Mouse (Mus musculus) frontal cortex, postnatal 10 days (tissue): ENCODE measurements around the gene Fbn1.

ENCODE experiments used
- DNase-seq, 2 experiments: peaks; one replicate each; pipeline ENCODE4 v3.0.0; 2022; ENCODE audit warnings: low spot score in 2 of 2, mixed read lengths in 1 of 2

Fbn1 gene

DNA sequence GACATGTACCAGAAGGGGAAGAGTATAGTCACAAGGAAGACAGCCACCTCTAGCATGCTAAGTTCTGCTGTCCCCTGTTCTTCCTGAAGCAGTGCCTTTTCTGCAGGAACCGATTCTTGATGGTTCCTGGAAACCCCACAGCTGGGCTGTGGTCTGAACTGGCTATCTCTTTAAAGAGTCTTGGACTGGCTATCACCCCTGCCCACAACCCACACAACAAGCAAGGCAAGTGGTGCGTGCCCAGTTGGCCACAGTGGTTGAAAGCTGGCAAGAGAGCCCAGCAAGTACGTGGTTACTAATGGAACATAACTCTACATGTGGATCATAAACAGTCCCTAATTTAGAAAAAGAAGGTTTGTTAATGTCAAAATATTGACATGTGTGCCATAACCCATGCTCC, 170.6 kb downstream of the Fbn1 start:
- no peak for DNase-seq

DNA sequence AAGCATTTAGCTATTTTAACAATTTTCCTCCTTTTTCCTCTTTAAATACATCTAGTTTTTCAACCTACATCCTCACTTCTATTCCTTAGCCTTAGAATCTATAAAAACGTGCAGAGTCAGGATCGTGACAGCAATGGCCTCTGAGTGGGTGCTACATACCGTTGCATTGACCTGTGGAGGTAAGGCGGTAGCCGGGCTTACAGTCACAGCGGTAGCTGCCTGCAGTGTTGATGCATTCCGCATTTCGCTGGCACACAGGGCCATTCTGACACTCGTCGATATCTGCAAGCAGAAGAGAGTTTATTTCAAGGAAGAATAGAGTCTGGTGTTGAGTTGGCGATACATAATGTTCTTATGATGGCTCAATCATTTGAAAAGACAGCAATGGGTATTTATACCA, 172.6 kb downstream of the Fbn1 start:
- no peak for DNase-seq

DNA sequence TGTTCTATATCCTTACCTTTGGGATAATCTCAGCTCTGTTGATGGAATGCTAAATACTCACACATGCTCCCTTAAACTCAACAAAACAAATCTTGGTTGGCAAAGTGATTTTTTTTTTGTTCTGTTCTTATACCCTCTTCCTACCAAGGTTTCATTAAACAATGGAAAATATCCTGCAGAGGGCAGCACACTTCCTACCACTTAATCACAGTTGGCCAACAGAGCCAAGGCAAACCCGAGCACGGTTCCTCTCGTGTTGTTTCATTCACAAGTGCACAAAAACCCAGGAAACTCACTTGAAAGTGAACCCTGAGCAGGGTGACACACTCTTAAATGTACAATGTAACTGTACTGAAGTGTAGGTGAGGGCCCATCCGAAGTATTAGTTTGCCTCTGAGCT, 173.6 kb downstream of the Fbn1 start:
- no peak for DNase-seq

DNA sequence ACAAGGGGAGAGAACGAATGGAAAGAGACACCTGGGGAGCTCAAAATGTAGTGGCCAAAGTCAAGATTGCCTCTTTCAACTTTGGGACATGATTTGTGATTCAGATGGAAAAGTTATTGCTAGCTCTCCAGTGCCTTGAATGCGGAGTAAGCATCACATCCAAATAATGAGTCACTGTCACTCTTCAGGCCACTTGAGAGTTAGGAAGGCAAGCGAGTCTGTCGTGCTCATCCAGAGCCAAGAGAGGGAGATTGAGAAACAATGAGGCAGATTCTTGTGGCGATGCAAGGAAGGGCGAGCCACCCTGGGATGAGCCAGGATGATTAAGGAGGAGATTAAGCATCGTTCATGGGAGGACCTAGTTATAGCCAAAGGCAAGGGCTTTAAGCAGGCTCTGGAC, 176.2 kb downstream of the Fbn1 start:
- no peak for DNase-seq

DNA sequence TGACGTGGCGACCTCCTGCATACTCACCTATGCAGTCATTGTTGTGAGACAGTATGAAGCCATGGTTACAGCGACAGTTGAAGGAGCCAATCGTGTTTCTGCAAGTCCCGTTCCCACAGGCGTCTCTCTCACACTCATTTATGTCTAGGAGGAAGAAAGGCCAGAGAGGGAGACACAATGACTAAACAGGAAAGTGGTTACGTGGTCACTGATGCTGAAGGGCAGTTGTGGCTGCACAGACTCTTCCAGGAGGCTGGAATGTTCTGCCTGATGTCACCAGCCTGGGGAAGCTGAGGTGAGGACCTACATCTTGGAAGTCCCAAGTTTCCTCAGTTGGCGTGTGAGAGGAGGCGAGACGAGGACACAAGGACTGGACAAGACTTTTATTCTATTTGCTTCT, 177.3 kb downstream of the Fbn1 start:
- no peak for DNase-seq

DNA sequence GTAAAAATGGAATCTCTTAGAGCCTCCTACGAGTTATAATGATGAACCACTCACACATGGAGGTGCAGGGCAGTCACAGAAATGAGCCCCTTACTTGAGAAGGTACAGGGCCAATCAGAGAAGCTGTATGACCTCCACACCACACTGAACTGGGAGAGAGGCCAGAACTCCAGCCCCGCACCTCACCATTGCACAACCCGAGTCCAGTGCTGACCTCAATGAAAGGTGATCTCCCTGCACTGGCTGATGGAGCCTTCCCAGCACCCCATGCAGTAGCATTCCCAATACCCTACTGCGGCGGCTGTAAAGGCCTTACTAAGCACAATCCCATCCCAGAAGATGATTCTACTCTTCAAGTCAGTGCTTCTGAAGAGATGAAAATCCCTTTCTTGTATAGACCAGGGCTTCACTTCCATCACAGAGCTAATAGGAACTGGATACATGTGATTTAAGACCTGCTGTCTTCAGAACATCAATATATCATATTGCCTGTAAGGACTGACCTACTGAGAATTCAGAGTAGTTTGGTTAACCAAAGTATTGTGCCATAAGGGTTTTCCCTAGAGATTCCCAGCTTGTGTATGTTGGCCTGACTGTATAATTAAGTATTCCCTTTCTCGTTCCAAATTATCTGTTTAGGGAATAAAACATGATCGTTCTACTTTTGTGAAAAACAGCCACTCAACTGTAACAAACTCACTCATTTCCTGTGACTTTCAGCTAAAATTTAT, 182.5 kb downstream of the Fbn1 start:
- no peak for DNase-seq

DNA sequence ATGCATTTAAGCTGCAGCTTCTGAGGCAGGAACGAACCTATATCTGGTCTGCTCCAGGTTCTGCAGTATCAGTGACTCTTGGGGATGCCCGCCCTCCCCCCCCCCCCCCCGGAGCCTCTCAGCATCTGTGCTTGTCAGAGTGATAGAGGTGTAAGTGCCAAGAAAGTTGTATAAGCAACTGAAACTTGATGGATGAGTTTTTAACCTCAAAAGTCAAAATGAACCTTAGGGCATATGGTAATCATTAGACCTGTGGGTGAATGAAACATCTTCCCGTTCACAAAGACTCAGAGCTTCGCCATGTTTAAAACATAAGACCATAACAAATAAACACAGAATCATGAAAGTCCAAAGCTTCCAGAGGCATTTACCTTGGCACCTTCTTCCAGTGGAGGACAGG, 183.3 kb downstream of the Fbn1 start:
- no peak for DNase-seq

DNA sequence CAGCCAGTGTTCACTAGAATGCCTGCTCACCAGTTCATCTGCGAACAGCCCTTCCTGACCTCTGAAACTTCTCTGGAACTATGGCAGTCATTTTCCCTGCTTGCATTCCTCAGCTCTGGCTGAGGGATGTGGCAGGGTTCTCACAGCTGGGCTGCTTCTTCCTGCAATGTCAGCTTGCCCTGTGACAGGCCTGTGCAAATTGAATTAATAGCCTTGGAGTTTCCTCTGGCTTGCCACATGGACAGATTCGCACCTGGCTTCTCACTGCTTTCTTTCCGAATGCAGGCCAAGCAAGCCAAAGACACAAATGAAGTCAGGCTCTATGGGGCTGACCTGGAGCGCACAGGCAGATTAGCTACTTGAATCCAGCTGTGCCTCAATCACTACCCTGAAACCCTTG, 184.4 kb downstream of the Fbn1 start:
- no peak for DNase-seq

DNA sequence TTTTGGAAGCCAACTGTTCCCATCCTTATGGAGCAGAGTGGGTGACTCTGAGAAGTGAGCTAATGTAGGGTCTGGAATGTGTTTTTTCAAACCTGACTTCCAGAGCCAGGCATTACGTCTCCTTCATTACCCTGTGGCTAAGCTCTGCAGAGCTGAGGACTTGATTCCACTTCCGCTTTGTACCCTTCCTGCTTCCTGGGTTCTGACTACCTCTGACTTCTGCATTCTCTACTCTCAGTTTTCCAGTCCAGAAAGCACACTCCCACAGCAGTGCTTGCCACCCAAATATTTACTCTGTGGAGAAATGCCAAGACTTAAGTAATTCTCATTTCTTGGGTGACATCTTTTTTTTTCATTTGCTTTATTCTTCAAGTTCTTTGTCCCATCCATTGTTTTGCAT, 185.2 kb downstream of the Fbn1 start:
- no peak for DNase-seq

DNA sequence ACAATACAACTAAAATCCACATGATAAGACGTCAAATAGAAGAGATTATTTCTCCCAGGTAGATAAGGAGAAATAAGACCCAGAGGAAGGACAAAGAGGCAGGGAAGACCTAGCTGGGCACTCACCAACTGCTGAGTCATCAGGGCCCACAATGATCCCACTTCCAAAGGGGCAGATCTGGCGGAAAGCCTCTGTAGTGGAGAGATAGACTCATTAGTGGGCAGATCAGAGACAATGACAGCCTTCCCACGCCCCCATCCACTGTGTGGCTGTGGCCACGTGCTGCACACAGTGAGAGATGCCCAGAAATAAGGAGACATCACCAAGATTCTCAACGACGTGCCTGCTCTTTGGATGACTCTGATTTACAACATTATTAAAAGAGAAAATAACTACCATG, 186.7 kb downstream of the Fbn1 start:
- DNase-seq: no peak

DNA sequence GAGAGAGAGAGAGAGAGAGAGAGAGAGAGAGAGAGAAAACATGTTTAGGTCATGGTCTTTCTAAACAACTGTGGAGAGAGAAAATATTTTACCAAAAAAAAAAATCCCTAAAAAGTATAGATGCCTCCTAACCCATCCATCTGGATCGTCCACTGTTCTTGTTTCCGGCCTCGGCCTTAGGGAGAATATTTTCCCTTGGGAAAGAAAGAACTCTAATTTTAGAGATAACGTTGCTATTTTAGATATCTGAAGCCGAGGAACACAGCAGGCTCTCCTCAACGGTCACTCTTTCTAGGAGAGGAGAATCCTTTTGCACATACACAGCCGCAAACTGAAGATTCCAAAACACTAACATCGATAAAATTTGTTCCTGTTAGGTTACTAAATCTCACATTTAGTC, 188.1 kb downstream of the Fbn1 start:
- no peak for DNase-seq

DNA sequence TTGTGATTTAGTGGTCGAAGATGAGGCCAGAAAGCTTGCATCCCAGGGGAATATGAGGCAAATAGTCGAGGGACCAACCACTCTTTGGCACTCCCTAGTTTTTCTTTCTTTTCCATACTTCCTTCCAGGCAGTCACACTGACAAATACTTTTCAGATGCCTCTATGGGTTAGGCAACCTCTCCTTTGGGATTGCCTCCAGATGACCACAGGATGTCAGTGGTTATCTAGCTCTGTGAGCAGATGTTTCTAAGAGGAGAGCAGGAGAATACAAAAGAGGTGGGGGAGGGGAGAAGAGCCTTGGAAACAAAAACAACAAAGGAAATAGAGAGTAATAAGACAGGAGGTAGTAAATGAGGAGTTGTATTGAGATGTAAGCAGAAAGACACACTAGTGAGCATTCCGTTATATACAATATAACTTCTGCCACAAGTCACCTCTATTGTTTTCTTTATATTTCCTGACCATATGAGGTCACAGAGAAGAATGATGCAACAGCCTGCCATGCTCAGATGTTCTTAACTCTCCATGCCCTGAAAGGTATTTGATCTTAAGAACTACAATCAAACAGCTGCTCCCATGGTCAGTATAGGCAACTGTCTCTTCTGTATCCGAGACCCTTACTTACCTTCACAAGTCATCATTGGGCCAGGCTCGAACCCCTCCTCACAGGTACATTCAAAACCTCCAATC, 189.3 kb downstream of the Fbn1 start:
- no peak for DNase-seq

DNA sequence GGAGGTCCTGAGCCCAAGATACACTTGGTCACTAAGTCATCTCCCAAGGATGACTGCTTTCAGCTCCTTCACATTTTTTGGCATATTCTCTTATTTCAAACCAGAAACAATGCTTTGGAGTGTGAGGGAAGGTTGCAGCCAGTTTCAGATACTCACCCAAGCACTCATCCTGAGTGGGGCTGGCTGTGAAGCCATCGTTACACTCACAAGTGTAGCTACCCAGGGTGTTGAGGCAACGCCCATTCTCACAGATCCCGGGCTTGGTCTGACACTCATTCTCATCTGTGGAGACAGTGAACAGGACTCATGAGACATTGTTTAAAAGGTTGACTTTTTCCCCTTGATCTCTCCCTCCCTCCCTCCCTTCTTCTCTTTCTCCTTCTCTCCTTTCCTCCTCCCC, 192.6 kb downstream of the Fbn1 start:
- DNase-seq: no peak

DNA sequence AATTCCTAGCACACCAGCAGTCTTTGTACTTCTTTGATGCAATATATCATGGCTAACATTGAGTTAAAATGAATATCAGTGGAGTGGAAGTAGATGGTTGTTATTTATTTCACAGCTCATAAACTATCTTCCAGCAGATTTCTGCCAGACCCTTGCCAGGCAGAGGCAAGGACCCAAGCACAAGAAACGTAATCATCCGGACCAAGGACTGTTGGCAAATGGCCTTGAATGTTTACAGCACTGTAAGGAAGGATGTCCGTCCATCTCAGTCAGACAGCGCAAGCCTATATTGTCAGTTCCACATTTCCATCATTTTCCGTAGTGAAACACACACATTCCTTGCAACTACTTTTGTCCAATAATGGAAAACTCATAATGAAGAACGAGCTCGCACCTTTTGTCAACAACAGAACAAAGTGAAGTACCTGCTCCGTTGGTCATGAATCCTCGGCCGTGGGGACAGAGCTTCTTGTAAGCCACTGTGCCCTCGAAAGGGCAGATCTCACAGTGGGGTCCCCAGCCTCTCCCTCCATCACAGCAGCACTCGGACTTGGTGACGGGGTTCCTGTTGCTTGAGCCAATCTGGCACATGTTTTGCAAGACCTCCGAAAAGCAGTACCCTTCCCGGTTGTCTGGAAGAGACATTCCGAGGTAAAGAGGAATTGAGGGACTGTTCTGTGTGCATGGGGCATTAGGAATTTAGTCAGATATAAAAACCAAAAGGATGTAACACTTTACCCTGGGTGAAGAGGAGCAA, 193.4 kb downstream of the Fbn1 start:
- no peak for DNase-seq

DNA sequence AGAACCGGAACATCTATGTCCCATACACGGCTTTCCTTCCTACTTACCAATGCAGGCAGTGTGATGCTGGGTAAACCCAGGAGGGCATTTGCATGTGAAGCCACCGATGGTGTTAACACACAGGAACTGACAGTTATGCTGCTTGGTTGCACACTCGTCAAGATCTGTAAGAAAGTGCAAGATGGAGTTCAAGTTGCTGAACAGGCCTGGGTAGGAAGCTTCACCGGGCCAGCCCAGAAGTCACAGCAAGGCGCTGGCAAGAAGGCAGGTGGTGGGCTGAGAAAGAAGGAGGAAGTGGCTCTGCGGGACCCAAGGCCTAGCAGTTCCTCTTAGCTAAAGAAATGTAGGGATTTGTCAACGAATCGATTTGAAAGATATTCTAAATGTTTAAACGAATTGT, 198.1 kb downstream of the Fbn1 start:
- no peak for DNase-seq

DNA sequence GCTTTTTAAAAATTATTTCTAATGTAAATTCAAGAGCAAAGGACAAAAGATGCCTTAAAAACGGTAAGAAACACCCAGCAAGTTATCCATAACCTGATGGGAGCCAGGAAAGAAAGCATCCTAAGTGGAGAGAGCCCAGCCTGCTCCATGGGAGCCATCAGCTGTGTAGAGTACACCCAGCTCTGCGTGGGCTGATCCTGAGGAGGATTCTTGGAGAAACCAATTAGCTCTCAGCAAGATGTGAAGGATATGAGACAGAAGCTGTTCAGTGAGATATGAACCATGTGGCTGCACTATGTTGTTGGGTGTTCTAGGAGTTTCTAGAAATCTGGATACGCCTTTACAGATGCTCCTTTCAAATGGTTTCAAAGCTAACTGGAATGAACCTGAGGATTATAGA, 202.1 kb downstream of the Fbn1 start:
- DNase-seq: no peak

DNA sequence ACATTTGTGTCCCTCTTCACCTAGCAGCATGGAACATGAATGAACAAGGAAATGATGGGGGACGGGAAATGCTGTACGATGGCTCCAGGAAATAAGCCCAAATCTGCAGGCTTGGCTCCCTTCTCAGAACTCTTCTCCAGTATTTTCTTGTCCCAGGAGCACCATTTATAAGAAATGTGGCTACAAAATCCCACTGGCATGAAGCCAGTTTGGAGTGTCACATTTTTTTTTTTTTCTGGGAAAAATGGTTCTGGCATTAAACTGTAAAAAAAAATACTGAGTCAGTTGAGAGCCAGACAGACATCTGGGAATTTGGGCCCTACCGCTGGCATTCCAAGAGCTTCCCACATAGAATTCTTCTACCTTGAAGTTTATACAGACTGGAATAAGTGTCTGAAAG, 203.0 kb downstream of the Fbn1 start:
- DNase-seq: no peak

DNA sequence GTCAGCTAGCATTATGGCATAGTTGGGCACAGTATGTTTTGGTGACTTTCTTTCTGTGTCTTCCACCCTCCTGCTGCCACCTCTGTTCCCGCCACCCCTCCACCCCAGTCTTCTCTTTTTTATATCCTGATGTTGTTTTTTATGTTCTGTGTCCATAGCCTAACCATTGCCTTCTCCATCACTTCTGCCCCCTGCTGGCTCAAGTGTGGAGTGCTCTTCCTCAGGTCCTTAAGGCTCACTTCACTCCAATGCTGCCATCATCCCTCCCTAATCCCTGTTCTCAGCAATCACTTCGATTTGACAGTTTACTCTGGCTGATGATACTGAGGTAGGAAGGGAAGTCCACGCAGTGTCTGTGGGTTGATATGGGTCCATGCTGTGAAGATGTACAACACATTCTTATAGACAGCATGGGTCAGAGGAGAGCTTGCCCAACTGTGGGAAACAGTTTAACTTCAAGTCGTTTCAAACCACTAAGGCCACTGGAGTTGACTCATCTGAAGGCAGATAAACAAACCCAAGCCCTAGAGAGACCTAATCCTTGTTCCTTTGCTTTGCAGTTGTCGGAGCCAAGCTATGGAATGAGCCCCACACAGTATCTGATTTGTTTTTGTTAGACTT, 203.9 kb downstream of the Fbn1 start:
- DNase-seq: no peak

DNA sequence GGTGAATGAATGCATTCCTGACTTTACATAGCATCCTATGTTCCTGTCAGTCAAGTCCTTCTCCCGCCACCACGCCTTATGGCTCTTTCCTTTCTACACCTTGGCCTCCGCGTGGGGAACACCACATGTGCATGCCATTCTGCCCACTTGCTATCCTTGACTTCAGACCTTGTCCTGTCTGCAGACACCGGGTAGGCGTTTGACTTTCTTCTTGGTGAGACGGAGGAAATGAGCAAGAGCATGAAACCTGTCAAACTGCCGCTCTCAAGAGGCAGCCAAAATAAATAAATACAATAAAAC, 205.2 kb downstream of the Fbn1 start:
- DNase-seq: peak in 1 of 2 experiments; percentile 21

DNA sequence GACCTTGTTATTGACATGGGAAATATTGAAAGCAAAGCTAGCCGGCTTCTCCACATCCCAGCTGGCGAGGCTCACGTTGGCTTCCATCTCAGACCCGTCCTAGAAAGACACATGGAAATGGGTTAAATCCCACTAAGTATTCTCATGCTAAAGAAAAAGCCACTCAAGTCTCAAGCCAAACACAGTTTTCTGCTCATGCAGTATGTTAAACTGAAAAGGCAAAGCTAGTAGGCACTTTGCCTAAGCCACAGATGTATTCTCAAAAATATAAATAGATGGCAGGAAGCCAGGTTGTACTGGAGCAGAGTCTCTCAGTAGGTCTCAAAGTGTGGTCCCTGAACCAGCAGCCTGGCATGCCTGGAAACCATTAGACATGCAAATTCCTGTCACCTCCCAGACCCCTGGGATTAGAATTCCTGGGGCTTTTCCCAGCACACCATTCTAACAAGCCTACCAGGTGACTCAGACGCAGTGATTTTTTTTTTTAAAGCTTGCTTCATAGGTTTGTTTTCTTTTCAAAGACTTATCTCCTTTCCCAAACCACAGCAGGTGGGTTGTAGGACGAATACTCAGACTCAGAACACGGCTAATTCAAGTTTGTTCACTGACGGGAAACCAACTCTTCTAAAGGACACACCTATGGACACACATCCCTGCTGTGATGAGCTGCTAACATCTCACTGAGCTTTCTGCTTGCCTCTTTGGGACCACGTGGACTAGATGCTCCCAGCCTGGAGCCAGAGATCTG, 205.7 kb downstream of the Fbn1 start:
- no peak for DNase-seq

DNA sequence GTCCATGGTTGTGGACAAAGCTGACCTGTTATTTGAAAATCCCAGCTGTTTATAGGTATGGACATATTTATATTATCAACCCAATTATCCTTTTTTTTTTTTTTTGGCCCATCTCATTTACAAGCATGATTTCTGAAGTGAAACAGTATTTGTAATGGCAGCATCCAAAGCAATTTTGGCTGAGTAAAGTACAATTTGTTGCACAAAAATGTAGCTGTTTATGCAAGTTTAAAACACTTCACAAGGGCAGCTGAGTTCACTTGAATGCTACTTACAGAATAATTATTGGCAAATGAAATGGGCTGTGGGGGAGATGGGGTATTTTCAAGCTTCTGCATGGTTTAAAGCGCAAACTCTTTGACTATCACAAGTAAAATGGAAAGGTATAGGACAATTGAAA, 209.0 kb downstream of the Fbn1 start:
- DNase-seq: no peak

DNA sequence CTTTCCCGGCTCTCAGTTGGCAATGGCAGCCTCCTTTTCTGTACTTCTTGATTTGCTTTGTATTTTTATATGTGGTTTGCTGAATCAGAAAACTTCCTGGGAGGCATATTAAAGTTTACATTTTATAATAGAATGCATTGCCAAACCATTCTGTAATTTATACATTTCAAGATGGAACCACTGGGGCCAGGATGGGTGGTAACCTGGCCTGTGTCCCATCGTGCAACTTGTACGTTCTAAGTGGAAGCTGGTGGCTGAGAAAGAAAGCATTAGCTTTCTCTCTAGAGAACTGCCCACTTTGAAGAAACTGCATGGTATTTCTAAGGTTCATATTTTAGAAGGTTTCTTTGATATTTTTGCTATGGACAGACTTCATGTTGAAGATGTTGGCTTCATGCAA, 212.3 kb downstream of the Fbn1 start:
- DNase-seq: no peak
